Mouse (Mus musculus) midbrain, embryonic 10.5 days (tissue): ENCODE data around the gene Pld5. TPM values are rescaled to one million over a fixed set of nuclear protein-coding genes. Genes with fewer than 3 reads are reported as not detected.

Experiments used
- DNase-seq: peaks from one replicate; pipeline ENCODE4 v3.0.0-alpha.2; 2017; ENCODE audit warnings: low spot score
- H3K27ac ChIP-seq: fragments of 300-500 bp; sonication (generic); replicated peaks from 2 replicates; pipeline ENCODE4 v1.5.1; 2016; ENCODE audit warnings: mild to moderate bottlenecking
- H3K27me3 ChIP-seq: fragments of 300-500 bp; sonication (generic); 2 replicates; pipeline ENCODE4 v1.6.1; 2016; ENCODE audit warnings: low read depth, mild to moderate bottlenecking; ENCODE audit not compliant: poor library complexity, severe bottlenecking
- H3K36me3 ChIP-seq: fragments of 300-500 bp; sonication (generic); 2 replicates; pipeline ENCODE4 v1.6.1; 2016; ENCODE audit warnings: mild to moderate bottlenecking, moderate library complexity
- H3K4me1 ChIP-seq: fragments of 300-500 bp; sonication (generic); 2 replicates; pipeline ENCODE4 v1.6.1; 2016
- H3K4me3 ChIP-seq: fragments of 300-500 bp; sonication (generic); 2 replicates; pipeline ENCODE4 v1.5.1; 2016; ENCODE audit warnings: mild to moderate bottlenecking, moderate library complexity
- H3K9me3 ChIP-seq: fragments of 300-500 bp; sonication (generic); replicated peaks from 2 replicates; pipeline ENCODE4 v1.6.1; 2016; ENCODE audit warnings: mild to moderate bottlenecking
- WGBS: fragments of 180-500 bp; shearing (Covaris S2); methylation state at CpG from one replicate; pipeline ENCODE4 v1.1.7; 2016; 5-methylcytosine and 5-hydroxymethylcytosine counted together
- polyA plus RNA-seq: library from polyadenylated mRNA; unstranded; fragments of >200 nt; fragmentation: Nextera tagmentation; extraction: Ambion mirVana; gene quantifications from 2 replicates; pipeline ENCODE4 v1.2.1, GENCODE M21; 2016

Gene Pld5
- polyA plus RNA-seq, 1 experiment from 2014 or later, result 0.84 TPM

- H3K27me3 ChIP-seq, result no peaks in the 10 kb centered on the region
- DNase-seq, result no peak
- H3K4me3 ChIP-seq, result no peak overlapping the region
- no peaks in the 10 kb centered on the region for H3K4me1 ChIP-seq
- peaks cover 27% of the 10 kb centered on the region for H3K36me3 ChIP-seq
- no peaks in the 10 kb centered on the region for H3K9me3 ChIP-seq
- H3K27ac ChIP-seq, result no peak overlapping the region
- 80% methylated on average over 5 of the region's 5 CpGs for WGBS
These were observed 361.3 kb downstream of the Pld5 start for GRCm38 (mm10) chr1:175913728-175914303.
